Mouse (Mus musculus): ENCODE data around the gene Abcb11. TPM values are rescaled to one million over a fixed set of nuclear protein-coding genes. Genes with fewer than 3 reads are reported as not detected.
A peak's percentile ranks its signal among the peaks of the same experiment; 100 is the strongest.

The Abcb11 gene
- polyA plus RNA-seq, 1 experiment from 2014 or later, result 2.8 TPM

DNA sequence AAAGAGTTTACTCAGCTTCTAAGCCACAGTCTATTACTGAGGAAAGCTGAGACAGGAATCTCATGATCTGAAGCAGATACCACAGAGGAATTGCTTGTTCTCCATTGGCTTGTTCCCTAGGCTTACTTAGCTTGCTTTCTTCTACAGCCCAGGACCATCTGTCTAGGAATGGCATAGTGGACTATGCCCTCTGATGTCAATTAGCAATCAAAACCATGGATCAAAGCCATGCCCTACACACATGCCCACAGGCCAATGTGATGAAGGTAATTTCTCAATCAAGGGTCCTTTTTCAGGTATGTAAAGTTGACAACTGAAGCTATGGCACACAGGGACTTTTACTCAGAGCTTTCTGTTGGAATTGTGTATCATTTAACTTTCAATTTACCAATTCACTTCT is 47.9 kb downstream of the Abcb11 start:
- no peak overlapping the region for H3K4me2 ChIP-seq (replicated peaks; ENCODE audit: low read depth)
- H3K27me3 ChIP-seq (replicated peaks; ENCODE audit: control insufficient read depth, insufficient read depth, low read length), result no peaks in the 10 kb centered on the region
- no peak for ATAC-seq
- no peak for TF ChIP-seq CTCF (IDR thresholded peaks at IDR 0.05; ENCODE audit: low read depth)
- no peaks in the 10 kb centered on the region for H3K36me3 ChIP-seq (ENCODE audit: control insufficient read depth, insufficient read depth)
- no peaks in the 10 kb centered on the region for H3K4me1 ChIP-seq (replicated peaks; ENCODE audit: control insufficient read depth, insufficient read depth, low read length)
- no peak overlapping the region for H3K4me3 ChIP-seq (ENCODE audit: low read depth, low read length)
- H3K27ac ChIP-seq (ENCODE audit: low read depth, low read length), result no peak overlapping the region
- no peak overlapping the region for H3K9ac ChIP-seq (ENCODE audit: low read depth, low read length)
- 0 out of 2 replicates have a peak, but pooled peaks cover 5% of the 10 kb centered on the region for H3K9me3 ChIP-seq (ENCODE audit: control insufficient read depth)

DNA sequence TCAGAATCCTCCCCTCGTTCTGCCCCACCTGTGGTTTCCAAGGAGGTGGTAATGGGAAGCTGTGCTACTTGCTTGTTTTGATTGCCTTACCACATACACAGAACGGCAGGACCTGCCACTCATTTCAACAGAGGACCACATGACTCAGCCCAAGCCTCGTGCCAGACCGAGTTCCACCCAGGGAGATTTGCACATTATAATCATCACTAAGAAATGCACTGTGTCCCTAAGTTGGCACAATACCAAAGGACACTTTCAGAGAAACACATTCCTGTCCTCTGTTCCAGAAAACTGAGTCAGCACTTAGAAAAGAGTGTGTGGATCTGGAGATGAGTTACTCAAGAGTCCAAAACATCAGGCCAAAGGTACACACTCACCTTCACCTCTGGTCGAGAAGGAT is 53.4 kb downstream of the Abcb11 start:
- no peaks in the 10 kb centered on the region for H3K27me3 ChIP-seq (replicated peaks; ENCODE audit: control insufficient read depth, insufficient read depth, low read length)
- H3K9ac ChIP-seq (ENCODE audit: low read depth, low read length), result no peak overlapping the region
- no peak overlapping the region for H3K4me3 ChIP-seq (ENCODE audit: low read depth, low read length)
- no peak overlapping the region for H3K4me2 ChIP-seq (replicated peaks; ENCODE audit: low read depth)
- no peak for TF ChIP-seq CTCF (IDR thresholded peaks at IDR 0.05; ENCODE audit: low read depth)
- peak; percentile 36 for ATAC-seq
- 49% methylated on average over 5 of the region's 5 CpGs for WGBS
- no peaks in the 10 kb centered on the region for H3K36me3 ChIP-seq (ENCODE audit: control insufficient read depth, insufficient read depth)
- no peak overlapping the region for H3K27ac ChIP-seq (ENCODE audit: low read depth, low read length)
- no peaks in the 10 kb centered on the region for H3K4me1 ChIP-seq (replicated peaks; ENCODE audit: control insufficient read depth, insufficient read depth, low read length)
- 0 out of 2 replicates have a peak, but pooled peaks cover 4% of the 10 kb centered on the region for H3K9me3 ChIP-seq (ENCODE audit: control insufficient read depth)

DNA sequence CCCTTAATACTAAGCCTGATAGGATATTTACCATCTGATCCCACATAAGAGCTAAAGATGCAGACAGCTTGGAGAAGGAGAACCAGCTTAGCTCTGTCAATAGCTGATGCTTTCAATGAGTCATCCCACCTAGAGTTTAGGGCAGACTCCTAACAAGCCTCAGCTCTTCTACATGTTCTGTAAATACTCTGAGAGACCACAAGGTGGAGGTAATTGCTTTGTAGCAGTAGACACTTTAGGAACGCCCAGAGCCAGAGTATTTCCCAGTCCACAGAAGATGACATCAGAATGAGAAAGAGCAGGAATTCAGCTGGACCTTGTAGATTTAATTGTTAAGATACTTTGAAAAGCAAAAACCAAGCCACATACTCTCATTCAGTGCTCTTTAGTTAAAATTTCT is 66.5 kb downstream of the Abcb11 start:
- 3% methylated on average over 1 of the region's 1 CpGs for WGBS
- Histone ChIP-seq H3K4me1 (replicated peaks; ENCODE audit: control insufficient read depth, insufficient read depth, low read length) (no peaks in the 10 kb centered on the region), H3K9ac (ENCODE audit: low read depth, low read length) (no peak overlapping the region), H3K27ac (ENCODE audit: low read depth, low read length) (no peak overlapping the region), H3K27me3 (replicated peaks; ENCODE audit: control insufficient read depth, insufficient read depth, low read length) (no peaks in the 10 kb centered on the region), H3K4me3 (ENCODE audit: low read depth, low read length) (no peak overlapping the region), H3K9me3 (ENCODE audit: control insufficient read depth) (no peaks in the 10 kb centered on the region), H3K36me3 (ENCODE audit: control insufficient read depth, insufficient read depth) (no peaks in the 10 kb centered on the region), H3K4me2 (replicated peaks; ENCODE audit: low read depth) (no peak overlapping the region)
- 0 out of 2 replicates have a peak, but pooled peaks have one; percentile 41 for ATAC-seq
- TF ChIP-seq CTCF (IDR thresholded peaks at IDR 0.05; ENCODE audit: low read depth), result peak; percentile 81

DNA sequence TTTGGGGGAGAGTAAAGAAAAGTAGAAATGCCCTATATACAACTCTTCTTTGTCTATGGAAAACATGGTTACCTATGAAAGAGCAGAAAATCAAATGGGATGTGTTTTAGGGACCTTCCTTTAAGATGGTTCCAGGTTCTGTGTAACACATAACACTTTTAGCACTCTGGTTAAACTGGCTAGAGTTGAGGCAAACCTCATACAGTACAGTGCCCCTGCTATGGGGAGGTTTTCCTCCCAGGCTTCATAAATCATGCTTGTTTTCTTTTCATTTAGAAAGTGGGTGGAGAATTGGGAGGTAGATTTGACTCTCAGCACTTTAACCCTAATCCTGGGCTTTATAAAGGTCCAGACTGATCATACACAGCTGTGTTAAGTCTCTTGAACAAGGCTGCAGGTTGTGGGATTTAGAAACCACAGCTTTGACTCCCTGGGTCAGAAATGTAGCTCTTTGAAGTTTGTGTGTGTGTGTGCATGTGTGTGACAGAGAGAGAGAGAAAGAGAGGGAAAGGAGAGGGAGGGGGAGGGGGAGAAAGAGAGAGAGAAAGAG is 78.3 kb downstream of the Abcb11 start:
- ATAC-seq, result no peak

DNA sequence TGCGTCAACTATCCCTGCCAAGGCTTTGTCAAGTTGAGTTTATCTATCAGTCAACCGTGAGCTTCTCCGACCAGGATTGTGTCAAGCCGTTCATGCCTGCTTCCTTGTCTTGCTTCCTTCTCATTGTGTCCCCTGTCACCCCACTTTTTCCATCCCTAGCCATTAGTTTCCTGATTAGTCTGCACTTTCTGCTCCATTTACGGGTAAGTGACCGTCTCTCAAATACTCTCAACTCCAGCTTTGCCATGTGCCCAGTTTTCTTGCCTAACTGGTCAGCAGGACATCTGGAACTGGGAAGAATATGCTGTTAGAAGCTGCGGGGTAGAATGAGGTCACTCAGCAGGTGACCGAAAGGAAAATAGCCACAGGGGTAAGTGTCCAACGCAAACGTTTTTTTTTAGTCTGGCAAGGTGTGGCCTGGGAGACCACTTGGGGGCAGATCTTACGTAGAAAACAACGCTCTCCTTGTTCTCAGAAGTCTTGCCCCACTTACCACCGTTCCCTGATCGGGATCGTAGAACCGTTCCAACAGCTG is 94.1 kb downstream of the Abcb11 start:
- Histone ChIP-seq H3K4me2 (replicated peaks; ENCODE audit: low read depth) (no peak overlapping the region), H3K36me3 (ENCODE audit: control insufficient read depth, insufficient read depth) (no peaks in the 10 kb centered on the region), H3K9me3 (ENCODE audit: control insufficient read depth) (no peaks in the 10 kb centered on the region), H3K9ac (ENCODE audit: low read depth, low read length) (no peak overlapping the region), H3K4me1 (replicated peaks; ENCODE audit: control insufficient read depth, insufficient read depth, low read length) (no peaks in the 10 kb centered on the region), H3K27ac (ENCODE audit: low read depth, low read length) (no peak overlapping the region), H3K4me3 (ENCODE audit: low read depth, low read length) (no peak overlapping the region), H3K27me3 (replicated peaks; ENCODE audit: control insufficient read depth, insufficient read depth, low read length) (no peaks in the 10 kb centered on the region)
- no peak for TF ChIP-seq CTCF (IDR thresholded peaks at IDR 0.05; ENCODE audit: low read depth)
- 68% methylated on average over 16 of the region's 16 CpGs for WGBS
- no peak for ATAC-seq

More for the DNA sequence above, 78.3 kb downstream of the Abcb11 start:
- Histone ChIP-seq H3K9me3 (ENCODE audit: control insufficient read depth) (no peaks in the 10 kb centered on the region), H3K4me2 (replicated peaks; ENCODE audit: low read depth) (no peak overlapping the region), H3K9ac (ENCODE audit: low read depth, low read length) (no peak overlapping the region), H3K36me3 (ENCODE audit: control insufficient read depth, insufficient read depth) (no peaks in the 10 kb centered on the region), H3K4me1 (replicated peaks; ENCODE audit: control insufficient read depth, insufficient read depth, low read length) (no peaks in the 10 kb centered on the region), H3K27me3 (replicated peaks; ENCODE audit: control insufficient read depth, insufficient read depth, low read length) (no peaks in the 10 kb centered on the region), H3K27ac (ENCODE audit: low read depth, low read length) (no peak overlapping the region), H3K4me3 (ENCODE audit: low read depth, low read length) (no peak overlapping the region)
- no peak for TF ChIP-seq CTCF (IDR thresholded peaks at IDR 0.05; ENCODE audit: low read depth)

DNA sequence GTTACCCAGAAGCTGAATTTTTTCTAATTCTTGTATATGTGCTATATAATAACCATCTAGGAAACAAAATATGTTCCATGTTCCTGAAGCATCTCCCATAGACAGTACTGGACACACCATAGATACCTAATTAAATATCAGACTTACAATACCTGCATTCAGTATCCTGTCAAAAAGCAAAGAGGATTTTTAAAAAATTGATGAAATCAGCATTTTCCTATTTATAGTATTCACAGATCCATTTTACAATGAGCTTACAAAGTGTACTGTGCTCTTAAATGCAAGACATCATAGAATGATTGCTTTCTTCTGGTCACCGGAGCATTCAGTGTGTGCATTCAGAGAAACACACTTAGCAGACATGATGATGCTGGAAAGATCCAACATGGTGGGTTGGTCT is 95.3 kb downstream of the Abcb11 start:
- no peak for ATAC-seq
- H3K4me1 ChIP-seq (replicated peaks; ENCODE audit: control insufficient read depth, insufficient read depth, low read length), result no peaks in the 10 kb centered on the region
- no peaks in the 10 kb centered on the region for H3K9me3 ChIP-seq (ENCODE audit: control insufficient read depth)
- H3K4me2 ChIP-seq (replicated peaks; ENCODE audit: low read depth), result no peak overlapping the region
- H3K27ac ChIP-seq (ENCODE audit: low read depth, low read length), result no peak overlapping the region
- H3K9ac ChIP-seq (ENCODE audit: low read depth, low read length), result no peak overlapping the region
- no peaks in the 10 kb centered on the region for H3K36me3 ChIP-seq (ENCODE audit: control insufficient read depth, insufficient read depth)
- no peak overlapping the region for H3K4me3 ChIP-seq (ENCODE audit: low read depth, low read length)
- TF ChIP-seq CTCF (IDR thresholded peaks at IDR 0.05; ENCODE audit: low read depth), result no peak
- WGBS, result 93% methylated on average over 1 of the region's 1 CpGs
- no peaks in the 10 kb centered on the region for H3K27me3 ChIP-seq (replicated peaks; ENCODE audit: control insufficient read depth, insufficient read depth, low read length)

Data from intestine, postnatal 0 days (tissue).